Mouse (Mus musculus): ENCODE data around the gene Lrp11.
"Not testable (repeated sequence)": the region's sequence is repeated elsewhere in the genome, so short reads cannot be mapped to it uniquely, and the experiment has no call there.

Lrp11 gene

GRCm38 (mm10) chr10:7589592-7590233 is at the start of gene Lrp11:
Gene Lrp11, plus strand, starts transcription at chr10:7589800.
- DNase-seq, result peak; percentile 93 to 94

GRCm38 (mm10) chr10:7578002-7578401 is 11.6 kb upstream of the Lrp11 start:
- peak in 1 of 2 experiments; percentile 58 for DNase-seq

- no peak for DNase-seq
These were observed 8.2 kb upstream of the Lrp11 start for GRCm38 (mm10) chr10:7581401-7581800.

- no peak for DNase-seq
These were observed 7.3 kb upstream of the Lrp11 start for GRCm38 (mm10) chr10:7582157-7582890.

GRCm38 (mm10) chr10:7582891-7583557 is 6.6 kb upstream of the Lrp11 start:
- peak in 1 of 2 experiments; percentile 35 for DNase-seq

- no peak for DNase-seq
These were observed 2.8 kb upstream of the Lrp11 start for GRCm38 (mm10) chr10:7586771-7587170.

GRCm38 (mm10) chr10:7590234-7590689 is 662 bp downstream of the Lrp11 start:
- DNase-seq, result peak in 1 of 2 experiments; percentile 5

GRCm38 (mm10) chr10:7590792-7591191 is 1.2 kb downstream of the Lrp11 start:
- DNase-seq, result no peak

GRCm38 (mm10) chr10:7594797-7595196 is 5.2 kb downstream of the Lrp11 start:
- no peak for DNase-seq

GRCm38 (mm10) chr10:7596251-7596650 is 6.7 kb downstream of the Lrp11 start:
- no peak for DNase-seq

- DNase-seq, result no peak
These were observed 8.6 kb downstream of the Lrp11 start for GRCm38 (mm10) chr10:7598177-7598576.

GRCm38 (mm10) chr10:7600647-7601046 is 11.0 kb downstream of the Lrp11 start:
- DNase-seq, result peak; percentile 68 to 84

GRCm38 (mm10) chr10:7605168-7605567 is 15.6 kb downstream of the Lrp11 start:
- no peak for DNase-seq

- DNase-seq, result no peak
These were observed 16.8 kb downstream of the Lrp11 start for GRCm38 (mm10) chr10:7606437-7606836.

GRCm38 (mm10) chr10:7608611-7609010 is 19.0 kb downstream of the Lrp11 start:
- DNase-seq, result no peak

- DNase-seq, result no peak
These were observed 22.0 kb downstream of the Lrp11 start for GRCm38 (mm10) chr10:7611647-7612046.

GRCm38 (mm10) chr10:7612210-7612609 is 22.6 kb downstream of the Lrp11 start:
- DNase-seq, result not testable (repeated sequence)

- no peak for DNase-seq
These were observed 25.2 kb downstream of the Lrp11 start for GRCm38 (mm10) chr10:7614834-7615233.

- DNase-seq, result not testable (repeated sequence)
These were observed 27.5 kb downstream of the Lrp11 start for GRCm38 (mm10) chr10:7617146-7617545.

- not testable (repeated sequence) for DNase-seq
These were observed 28.0 kb downstream of the Lrp11 start for GRCm38 (mm10) chr10:7617556-7617955.

GRCm38 (mm10) chr10:7619821-7620241 is 30.2 kb downstream of the Lrp11 start:
- no peak for DNase-seq

GRCm38 (mm10) chr10:7620723-7621122 is 31.1 kb downstream of the Lrp11 start:
- DNase-seq, result no peak

- DNase-seq, result no peak
These were observed 32.8 kb downstream of the Lrp11 start for GRCm38 (mm10) chr10:7622378-7622777.
